Mouse (Mus musculus) heart, adult 2 months (tissue): Measurements from ENCODE around the gene Hexim1.

Experiments used
- CTCF ChIP-seq: fragments of 200-600 bp; IDR thresholded peaks from 2 replicates; pipeline ENCODE4 v1.8.1; 2022; ENCODE audit warnings: antibody characterized with exemption, mild to moderate bottlenecking, moderate library complexity
- EP300 ChIP-seq: fragments of 200-500 bp; IDR thresholded peaks from 2 replicates; pipeline ENCODE4 v1.6.1; 2011; ENCODE audit warnings: low read depth, low read length, control low read depth; ENCODE audit not compliant: insufficient read depth
- POLR2A ChIP-seq: fragments of 200-500 bp; IDR thresholded peaks from 2 replicates; pipeline ENCODE4 v1.6.1; 2011; ENCODE audit warnings: mild to moderate bottlenecking, low read depth, low read length, control low read depth; ENCODE audit not compliant: insufficient read depth

DNA sequence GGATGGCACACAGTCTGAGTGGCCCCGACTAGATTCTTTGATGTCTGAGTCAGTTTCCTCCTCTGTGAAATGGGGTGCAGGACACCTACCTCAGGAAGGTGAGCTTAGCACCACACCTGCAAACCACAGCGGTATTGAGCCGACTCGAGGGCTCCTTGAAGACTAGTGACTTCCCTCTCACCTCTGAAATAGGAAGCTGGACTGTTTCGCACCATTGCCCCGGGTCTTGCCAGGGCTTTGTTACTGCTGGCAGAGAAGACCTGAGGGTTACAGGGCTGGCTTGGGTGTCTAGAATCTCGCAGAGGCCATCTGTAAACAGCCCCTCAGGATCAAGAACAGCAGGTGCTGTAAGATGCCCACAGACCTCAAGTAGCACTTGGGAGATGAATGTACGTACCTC is 15.7 kb upstream of the Hexim1 start:
- no peak for TF ChIP-seq CTCF
- TF ChIP-seq POLR2A, result no peak
- TF ChIP-seq EP300, result no peak
